21 mouse cellular contexts compared by ENCODE assay signal in genomic region chr17:84944348-84944747, GRCm38 (mm10).
"Had no signal": no experiment of that assay in that cellular context is flagged by ENCODE, and none has a peak within 500 bp of the region (broad histone marks: within the 10 kb centered on the region; RNA-seq: fewer than 3 reads in every experiment).

No protein-coding gene starts in this region.

- H3K9ac ChIP-seq: kidney, embryonic 15.5 days; limb, embryonic 13.5 days; liver, embryonic 13.5 days; lung, embryonic 15.5 days; midbrain, embryonic 13.5 days; neural tube, embryonic 12.5 days; neural tube, embryonic 15.5 days had no signal

- H3K4me1 ChIP-seq: kidney, embryonic 15.5 days; limb, embryonic 10.5 days; limb, embryonic 13.5 days; lung, embryonic 15.5 days; midbrain, embryonic 13.5 days; neural tube, embryonic 12.5 days; neural tube, embryonic 15.5 days had no signal

- ATAC-seq: intestine, postnatal 0 days; midbrain, embryonic 13.5 days had no signal

- H3K9me3 ChIP-seq: kidney, embryonic 15.5 days; limb, embryonic 10.5 days; limb, embryonic 13.5 days; liver, embryonic 13.5 days; lung, embryonic 15.5 days; midbrain, embryonic 13.5 days; neural tube, embryonic 12.5 days; neural tube, embryonic 15.5 days had no signal

- H3K36me3 ChIP-seq: kidney, embryonic 15.5 days; limb, embryonic 10.5 days; limb, embryonic 13.5 days; liver, embryonic 13.5 days; lung, embryonic 15.5 days; midbrain, embryonic 13.5 days; neural tube, embryonic 12.5 days; neural tube, embryonic 15.5 days had no signal

- H3K4me2 ChIP-seq: kidney, embryonic 15.5 days; limb, embryonic 13.5 days; liver, embryonic 13.5 days; lung, embryonic 15.5 days; midbrain, embryonic 13.5 days; neural tube, embryonic 12.5 days; neural tube, embryonic 15.5 days had no signal

- H3K4me3 ChIP-seq: kidney, embryonic 15.5 days; limb, embryonic 10.5 days; limb, embryonic 13.5 days; liver, embryonic 13.5 days; lung, embryonic 15.5 days; midbrain, embryonic 13.5 days; neural tube, embryonic 12.5 days; neural tube, embryonic 15.5 days had no signal

- H3K27ac ChIP-seq: kidney, embryonic 15.5 days; limb, embryonic 10.5 days; limb, embryonic 13.5 days; lung, embryonic 15.5 days; midbrain, embryonic 13.5 days; neural tube, embryonic 12.5 days; neural tube, embryonic 15.5 days; stomach, postnatal 0 days had no signal

- H3K27me3 ChIP-seq: kidney, embryonic 15.5 days; limb, embryonic 13.5 days; liver, embryonic 13.5 days; lung, embryonic 15.5 days; midbrain, embryonic 13.5 days; neural tube, embryonic 12.5 days; neural tube, embryonic 15.5 days had no signal

- DNase-seq: kidney, adult 8-10 months; kidney, postnatal 10 days; kidney, postnatal 36 days; liver; liver, embryonic 13.5 days; lung, postnatal 10 days; lung, postnatal 4 days; right cerebral cortex, adult 18-20 months; right cerebral cortex, postnatal 14 days; right cerebral cortex, postnatal 4 days; thymus, adult 2 months; thymus, postnatal 25 days had no signal
